Mouse (Mus musculus): ENCODE data around the gene Iba57.

The Iba57 gene

GRCm38 (mm10) chr11:59134373-59134997 lies 29.1 kb downstream of the Iba57 start:
- DNase-seq (ENCODE audit: low spot score): no peak

GRCm38 (mm10) chr11:59132065-59132464 lies 31.5 kb downstream of the Iba57 start:
- no peak for DNase-seq (ENCODE audit: low spot score)

GRCm38 (mm10) chr11:59131348-59131919 lies 32.1 kb downstream of the Iba57 start:
- DNase-seq (ENCODE audit: low spot score): no peak

- DNase-seq (ENCODE audit: low spot score): no peak
Measured at GRCm38 (mm10) chr11:59130782-59131181, 32.8 kb downstream of the Iba57 start.

- no peak for DNase-seq (ENCODE audit: low spot score)
Measured at GRCm38 (mm10) chr11:59105945-59106344, 57.6 kb downstream of the Iba57 start.

Data from c-Kit-positive CD71-positive TER-119-positive erythroid progenitor cells, embryonic 14.5 days (primary cell).